In genomic region chr12:46646139-46646611, GRCm38 (mm10) we compare ENCODE assay signal across 10 mouse cellular contexts.
DNase-seq lines count a peak whose midpoint lies in the region; ATAC-seq lines count a peak whose summit lies in the region.
"Had no signal": no experiment of that assay in that cellular context is flagged by ENCODE, and none has a peak within 500 bp of the region (broad histone marks: within the 10 kb centered on the region; RNA-seq: fewer than 3 reads in every experiment).

No protein-coding gene starts in this region.

- H3K27me3 ChIP-seq in neural tube, embryonic 13.5 days, result peaks cover 3% of the 10 kb centered on the region; the same call in 1 of the 2 replicates

- H3K9me3 ChIP-seq in neural tube, embryonic 13.5 days, result no peaks in the 10 kb centered on the region
- H3K9me3 ChIP-seq: G1E had no signal

- peak; percentile 38 to 60 for DNase-seq in cerebellum, postnatal 14 days
- DNase-seq in cerebellum, adult 8-10 months, result no peak
- DNase-seq in neural tube, embryonic 10.5 days (ENCODE audit: extremely low spot score, low spot score), result no peak
- peak; percentile 33 to 37 for DNase-seq in layer of hippocampus, postnatal 36 days
- peak; percentile 23 for DNase-seq in telencephalon, adult 2 months (ENCODE audit: low read depth, low spot score)
- no peak for DNase-seq in urinary bladder, postnatal 10 days (ENCODE audit: low spot score)
- DNase-seq in adipocyte (ENCODE audit: low spot score), result no peak

- H3K4me2 ChIP-seq in neural tube, embryonic 13.5 days, result no peak overlapping the region
- H3K4me2 ChIP-seq: liver, embryonic 11.5 days had no signal

- 57% methylated on average over 5 of the region's 5 CpGs for WGBS in neural tube, embryonic 13.5 days

- H3K36me3 ChIP-seq in neural tube, embryonic 13.5 days, result no peaks in the 10 kb centered on the region
- H3K36me3 ChIP-seq: G1E had no signal

- 0 out of 2 replicates have a peak overlapping the region, but pooled peaks have one; percentile 25 for H3K27ac ChIP-seq in neural tube, embryonic 13.5 days (replicated peaks)

- H3K4me1 ChIP-seq in neural tube, embryonic 13.5 days (replicated peaks), result peaks cover 18% of the 10 kb centered on the region

- H3K4me3 ChIP-seq in neural tube, embryonic 13.5 days, result no peak overlapping the region

- H3K9ac ChIP-seq in neural tube, embryonic 13.5 days, result no peak overlapping the region

- ATAC-seq in neural tube, embryonic 13.5 days (ENCODE audit: low read depth), result peak; percentile 59

Comparison
In these comparisons a context has a peak if more than half of its experiments do, and no peak if none do; other contexts are left out.
1. DNase-seq: peak in cerebellum, postnatal 14 days (2 of 2), layer of hippocampus, postnatal 36 days (2 of 2) and telencephalon, adult 2 months (single experiment); none in cerebellum, adult 8-10 months (single experiment), neural tube, embryonic 10.5 days (single experiment), urinary bladder, postnatal 10 days (single experiment) and adipocyte (single experiment).